Mouse (Mus musculus) MEL (cell line): ENCODE measurements at regions not wholly inside any gene's neighbourhood (a gene's known extent, or its start where the extent isn't known, plus 50 kb on each side); places are given as distances from the start of the nearest gene placed in this dataset.

Experiments
- DNase-seq: peaks from one replicate; pipeline ENCODE4 v3.0.0; 2011; ENCODE audit warnings: low read depth, low spot score
- H3K27ac ChIP-seq: 2 replicates; pipeline ENCODE4 v1.5.1; 2012; ENCODE audit warnings: low read depth, mild to moderate bottlenecking, control low read depth, low read length, moderate library complexity; ENCODE audit not compliant: control insufficient read depth
- H3K27me3 ChIP-seq, 2 experiments: fragments of 150-350 bp in 1 of 2; sonication (generic) in 1 of 2; 2 replicates each; pipeline ENCODE4 v1.6.1; 2012; ENCODE audit warnings: low read length in 2 of 2, mild to moderate bottlenecking in 2 of 2, improper control_type of control experiment in 1 of 2, moderate library complexity in 1 of 2; ENCODE audit not compliant: insufficient read depth in 2 of 2, control insufficient read depth in 1 of 2
- H3K36me3 ChIP-seq, 2 experiments: 2 replicates each; pipeline ENCODE4 v1.6.1; 2012 to 2014; ENCODE audit warnings: low read length in 2 of 2, improper control_type of control experiment in 1 of 2, inconsistent platforms in 1 of 2, mild to moderate bottlenecking in 1 of 2; ENCODE audit not compliant: insufficient read depth in 2 of 2, control insufficient read depth in 1 of 2
- H3K4me1 ChIP-seq, 2 experiments: fragments of 150-350 bp in 1 of 2; sonication (generic) in 1 of 2; 2 replicates each; pipeline ENCODE4 v1.6.1; 2012; ENCODE audit warnings: low read length in 2 of 2, improper control_type of control experiment in 1 of 2, mild to moderate bottlenecking in 1 of 2; ENCODE audit not compliant: insufficient read depth in 2 of 2, control insufficient read depth in 1 of 2
- H3K4me3 ChIP-seq, 2 experiments: fragments of 150-350 bp in 1 of 2; sonication (generic) in 1 of 2; 2 replicates each; pipeline ENCODE4 v1.5.1; 2012; ENCODE audit warnings: low read depth in 2 of 2, low read length in 2 of 2, mild to moderate bottlenecking in 2 of 2, moderate library complexity in 2 of 2, control low read depth in 1 of 2, improper control_type of control experiment in 1 of 2; ENCODE audit not compliant: control insufficient read depth in 1 of 2, insufficient read depth in 1 of 2
- H3K79me2 ChIP-seq: 2 replicates; pipeline ENCODE4 v1.6.1; 2012; ENCODE audit warnings: mild to moderate bottlenecking, low read length, moderate library complexity; ENCODE audit not compliant: control insufficient read depth, poor library complexity, insufficient read depth
- H3K9ac ChIP-seq: 2 replicates; pipeline ENCODE4 v1.6.1; 2012; ENCODE audit warnings: low read depth, mild to moderate bottlenecking, control low read depth, low read length, moderate library complexity; ENCODE audit not compliant: control insufficient read depth, poor library complexity, severe bottlenecking
- H3K9me3 ChIP-seq: fragments of 150-350 bp; sonication (generic); replicated peaks from 2 replicates; pipeline ENCODE4 v1.6.1; 2012; ENCODE audit warnings: mild to moderate bottlenecking, low read length, improper control_type of control experiment, moderate library complexity; ENCODE audit not compliant: insufficient read depth
- E2F4 ChIP-seq: IDR thresholded peaks from 2 replicates; pipeline ENCODE4 v1.6.1; 2011; ENCODE audit warnings: low read depth, low read length, improper control_type of control experiment, borderline replicate concordance
- ETS1 ChIP-seq: IDR thresholded peaks from 2 replicates; pipeline ENCODE4 v1.6.1; 2012; ENCODE audit warnings: low read depth, mild to moderate bottlenecking, inconsistent platforms, low read length, improper control_type of control experiment, moderate library complexity
- GABPA ChIP-seq: IDR thresholded peaks from 2 replicates; pipeline ENCODE4 v1.6.1; 2012; ENCODE audit warnings: low read depth, mild to moderate bottlenecking, inconsistent platforms, low read length, improper control_type of control experiment, moderate library complexity
- JUND ChIP-seq: IDR thresholded peaks from 2 replicates; pipeline ENCODE4 v1.6.1; 2011; ENCODE audit warnings: low read depth, mild to moderate bottlenecking, improper control_type of control experiment, low read length
- MEF2A ChIP-seq: IDR thresholded peaks from 2 replicates; pipeline ENCODE4 v1.6.1; 2014; ENCODE audit warnings: low read depth, mild to moderate bottlenecking, inconsistent platforms, low read length, improper control_type of control experiment; ENCODE audit not compliant: poor library complexity, insufficient replicate concordance, severe bottlenecking; ENCODE audit errors: extremely low read depth
- MXI1 ChIP-seq: IDR thresholded peaks from 2 replicates; pipeline ENCODE4 v1.6.1; 2011; ENCODE audit warnings: mild to moderate bottlenecking, low read depth, low read length, improper control_type of control experiment
- MYC ChIP-seq: IDR thresholded peaks from 2 replicates; pipeline ENCODE4 v1.6.1; 2011; ENCODE audit warnings: low read depth, mild to moderate bottlenecking, low read length, improper control_type of control experiment, moderate library complexity
- NRF1 ChIP-seq: IDR thresholded peaks from 2 replicates; pipeline ENCODE4 v1.6.1; 2014; ENCODE audit warnings: low read depth, mild to moderate bottlenecking, inconsistent platforms, low read length, improper control_type of control experiment, moderate library complexity; ENCODE audit not compliant: poor library complexity, insufficient read depth, severe bottlenecking
- POLR2A ChIP-seq, 2 experiments: IDR thresholded peaks; 2 replicates each; pipeline ENCODE4 v1.6.1; 2011 to 2012; ENCODE audit warnings: low read length in 2 of 2, mild to moderate bottlenecking in 2 of 2, control low read depth in 1 of 2, improper control_type of control experiment in 1 of 2, low read depth in 1 of 2, moderate library complexity in 1 of 2; ENCODE audit not compliant: control insufficient read depth in 1 of 2, insufficient read depth in 1 of 2, poor library complexity in 1 of 2
- POLR2AphosphoS2 ChIP-seq: IDR thresholded peaks from 2 replicates; pipeline ENCODE4 v1.6.1; 2011; ENCODE audit warnings: low read length, improper control_type of control experiment
- RCOR1 ChIP-seq: IDR thresholded peaks from 2 replicates; pipeline ENCODE4 v1.6.1; 2012; ENCODE audit warnings: low read depth, mild to moderate bottlenecking, inconsistent platforms, low read length, improper control_type of control experiment
- SIN3A ChIP-seq: IDR thresholded peaks from 2 replicates; pipeline ENCODE4 v1.6.1; 2012; ENCODE audit warnings: low read length, improper control_type of control experiment, inconsistent platforms
- SMC3 ChIP-seq: IDR thresholded peaks from 2 replicates; pipeline ENCODE4 v1.6.1; 2011; ENCODE audit warnings: low read depth, low read length, improper control_type of control experiment
- TCF12 ChIP-seq: IDR thresholded peaks from 2 replicates; pipeline ENCODE4 v1.6.1; 2014; ENCODE audit warnings: low read depth, mild to moderate bottlenecking, inconsistent platforms, low read length, improper control_type of control experiment, moderate library complexity
- USF1 ChIP-seq: IDR thresholded peaks from 2 replicates; pipeline ENCODE4 v1.6.1; 2014; ENCODE audit warnings: low read depth, mild to moderate bottlenecking, inconsistent platforms, low read length, improper control_type of control experiment, moderate library complexity
- USF2 ChIP-seq, 2 experiments: IDR thresholded peaks; 2 replicates each; pipeline ENCODE4 v1.6.1; 2011 to 2012; ENCODE audit warnings: improper control_type of control experiment in 2 of 2, low read length in 2 of 2, borderline replicate concordance in 1 of 2, inconsistent platforms in 1 of 2, low read depth in 1 of 2, mild to moderate bottlenecking in 1 of 2; ENCODE audit not compliant: insufficient read depth in 1 of 2
- ZC3H11A ChIP-seq: IDR thresholded peaks from 2 replicates; pipeline ENCODE4 v1.6.1; 2012; ENCODE audit warnings: low read depth, mild to moderate bottlenecking, inconsistent platforms, low read length, improper control_type of control experiment
- ZKSCAN1 ChIP-seq: IDR thresholded peaks from 2 replicates; pipeline ENCODE4 v1.6.1; 2012; ENCODE audit warnings: low read depth, mild to moderate bottlenecking, inconsistent platforms, low read length, improper control_type of control experiment, moderate library complexity
- ZMIZ1 ChIP-seq: IDR thresholded peaks from 2 replicates; pipeline ENCODE4 v1.6.1; 2012; ENCODE audit warnings: low read depth, mild to moderate bottlenecking, inconsistent platforms, low read length, improper control_type of control experiment, moderate library complexity
- ZNF384 ChIP-seq: IDR thresholded peaks from 2 replicates; pipeline ENCODE4 v1.6.1; 2012; ENCODE audit warnings: low read depth, mild to moderate bottlenecking, inconsistent platforms, low read length, improper control_type of control experiment

- Histone ChIP-seq H3K27me3 (no peaks in the 10 kb centered on the region), H3K4me3 (no peak overlapping the region), H3K9ac (no peak overlapping the region), H3K79me2 (no peaks in the 10 kb centered on the region), H3K36me3 (no peaks in the 10 kb centered on the region), H3K4me1 (no peaks in the 10 kb centered on the region), H3K9me3 (no peaks in the 10 kb centered on the region), H3K27ac (no peak overlapping the region)
- no peak for TF ChIP-seq E2F4
- TF ChIP-seq TCF12, result no peak
- no peak for TF ChIP-seq MXI1
- TF ChIP-seq USF2 (IDR thresholded peaks at IDR 0.05; ENCODE audit: borderline replicate concordance in 1 of 2, insufficient read depth in 1 of 2, low read depth in 1 of 2, low read length in 2 of 2), result no peak
- TF ChIP-seq POLR2AphosphoS2, result no peak
- no peak for TF ChIP-seq SIN3A
- no peak for TF ChIP-seq JUND
- no peak for TF ChIP-seq ETS1
- TF ChIP-seq ZMIZ1, result no peak
- no peak for TF ChIP-seq GABPA
- TF ChIP-seq USF1, result no peak
- no peak for TF ChIP-seq ZKSCAN1
- no peak for TF ChIP-seq SMC3
- no peak for TF ChIP-seq POLR2A (IDR thresholded peaks at IDR 0.05; ENCODE audit: control insufficient read depth in 1 of 2, insufficient read depth in 1 of 2, low read depth in 1 of 2, low read length in 2 of 2, poor library complexity in 1 of 2)
- TF ChIP-seq MEF2A, result no peak
- no peak for TF ChIP-seq ZC3H11A
- no peak for DNase-seq
Measured at GRCm38 (mm10) chr15:87018978-87019377, 525.1 kb upstream of the Fam19a5 start.

- H3K9ac ChIP-seq, result no peak overlapping the region
- no peaks in the 10 kb centered on the region for H3K4me1 ChIP-seq
- H3K36me3 ChIP-seq, result no peaks in the 10 kb centered on the region
- no peaks in the 10 kb centered on the region for H3K27me3 ChIP-seq
- no peaks in the 10 kb centered on the region for H3K9me3 ChIP-seq
- no peak for DNase-seq
- no peak overlapping the region for H3K4me3 ChIP-seq
- H3K27ac ChIP-seq, result no peak overlapping the region
- H3K79me2 ChIP-seq, result no peaks in the 10 kb centered on the region
- TF ChIP-seq RCOR1 (no peak), NRF1 (no peak), MYC (no peak), ZMIZ1 (no peak), ZNF384 (no peak)
Measured at GRCm38 (mm10) chr15:87045971-87046370, 498.1 kb upstream of the Fam19a5 start.
